15 mouse cellular contexts compared by ENCODE assay signal in genomic region chr8:84474456-84474855, GRCm38 (mm10).
DNase-seq lines count a peak whose midpoint lies in the region; TF ChIP-seq lines count a peak whose summit lies in the region.
"Had no signal": no experiment of that assay in that cellular context is flagged by ENCODE, and none has a peak within 500 bp of the region (broad histone marks: within the 10 kb centered on the region; RNA-seq: fewer than 3 reads in every experiment).

No protein-coding gene starts in this region.

- TF ChIP-seq POLR2A in bone marrow macrophage, adult 2 months (IDR thresholded peaks at IDR 0.05; ENCODE audit: borderline replicate concordance, low read depth, low read length) = no peak

- H3K27ac ChIP-seq in layer of hippocampus, adult 2 months = no peak overlapping the region
- no peak overlapping the region for H3K27ac ChIP-seq in bone marrow macrophage, adult 2 months (ENCODE audit: insufficient read depth, low read depth, low read length)
- H3K27ac ChIP-seq: embryonic facial prominence, embryonic 12.5 days; forebrain, embryonic 12.5 days; midbrain, embryonic 10.5 days had no signal

- no peak overlapping the region for H3K4me3 ChIP-seq in layer of hippocampus, adult 2 months
- no peak overlapping the region for H3K4me3 ChIP-seq in bone marrow macrophage, adult 2 months (ENCODE audit: insufficient read depth, low read length)
- H3K4me3 ChIP-seq: embryonic facial prominence, embryonic 12.5 days; forebrain, embryonic 12.5 days; midbrain, embryonic 10.5 days had no signal

- no peak for DNase-seq in layer of hippocampus, adult 2 months (ENCODE audit: low spot score in 2 of 2)
- no peak for DNase-seq in layer of hippocampus, adult 9-10 months (ENCODE audit: low spot score)
- DNase-seq in thymus, postnatal 0 days (ENCODE audit: low spot score) = peak; percentile 9
- no peak for DNase-seq in thymus, adult 18-20 months
- DNase-seq in urinary bladder, postnatal 4 days (ENCODE audit: low spot score in 2 of 2) = no peak
- DNase-seq in right cerebral cortex, postnatal 10 days (ENCODE audit: low spot score in 2 of 2) = no peak
- DNase-seq in ovary, postnatal 14 days (ENCODE audit: low spot score) = no peak
- DNase-seq: adrenal gland, postnatal 14 days; cerebellum, adult 11-12 months; gastrocnemius, postnatal 25 days; kidney, postnatal 36 days had no signal

- TF ChIP-seq CTCF in layer of hippocampus, adult 2 months (conservative IDR thresholded peaks at IDR 0.05) = peak; percentile 66
- TF ChIP-seq CTCF in bone marrow macrophage, adult 2 months (IDR thresholded peaks at IDR 0.05; ENCODE audit: low read depth, low read length) = peak; percentile 10; the same call in 1 of the 2 replicates

- H3K4me1 ChIP-seq in bone marrow macrophage, adult 2 months (ENCODE audit: control insufficient read depth, insufficient read depth, low read length) = peaks cover 35% of the 10 kb centered on the region
- H3K4me1 ChIP-seq: embryonic facial prominence, embryonic 12.5 days; forebrain, embryonic 12.5 days had no signal
